Mouse (Mus musculus) gastrocnemius, postnatal 10 days (tissue): ENCODE measurements around the gene Dgkb. TPM values are rescaled to one million over a fixed set of nuclear protein-coding genes. Genes with fewer than 3 reads are reported as not detected.

Experiments used
- DNase-seq: peaks from one replicate; pipeline ENCODE4 v3.0.0; 2021; ENCODE audit warnings: mixed read lengths
- long read RNA-seq, 2 experiments: library from polyadenylated mRNA; stranded (forward); transcript quantifications; one replicate each; pipeline ENCODE4 v2.0.0; 2021
- total RNA-seq, 2 experiments: library from RNA; stranded (reverse); gene quantifications; 2 replicates each; pipeline ENCODE4 v1.2.3; 2021

The Dgkb gene
- total RNA-seq = 1 to 10 TPM; 1.9 to 2.6 TPM
- long read RNA-seq, experiment 1 = 0 reads
- long read RNA-seq, experiment 2, partial matches to known transcripts = 1 of 1 reads
- long read RNA-seq, experiment 2, other reads (novel, unspliced or antisense) = 0 of 1 reads

DNA sequence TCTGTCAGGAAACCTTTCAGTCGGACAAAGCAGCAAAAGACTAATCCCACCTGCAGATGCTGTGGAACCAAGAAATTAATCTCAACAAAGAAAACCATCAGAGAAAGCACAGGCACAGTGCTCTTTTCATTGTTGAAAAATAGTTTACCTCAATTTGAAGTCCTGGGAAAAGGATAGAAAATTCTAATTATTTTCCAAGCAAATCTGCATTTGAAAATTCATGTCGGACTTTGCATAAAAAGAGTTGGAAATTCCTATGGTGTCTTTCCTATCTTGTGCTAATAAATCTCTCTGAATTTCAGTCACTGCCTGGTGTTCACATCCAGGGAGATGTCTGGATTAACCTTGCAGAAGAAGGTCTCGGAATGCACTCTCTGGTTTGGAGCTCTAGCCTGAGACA is at the start of gene Dgkb:
Gene Dgkb (plus strand): TSS at position 301 of the 400 bp plus-strand sequence.
- DNase-seq = no peak

GRCm38 (mm10) chr12:37769844-37770243 is 47.7 kb upstream of the Dgkb start:
- DNase-seq = no peak

DNA sequence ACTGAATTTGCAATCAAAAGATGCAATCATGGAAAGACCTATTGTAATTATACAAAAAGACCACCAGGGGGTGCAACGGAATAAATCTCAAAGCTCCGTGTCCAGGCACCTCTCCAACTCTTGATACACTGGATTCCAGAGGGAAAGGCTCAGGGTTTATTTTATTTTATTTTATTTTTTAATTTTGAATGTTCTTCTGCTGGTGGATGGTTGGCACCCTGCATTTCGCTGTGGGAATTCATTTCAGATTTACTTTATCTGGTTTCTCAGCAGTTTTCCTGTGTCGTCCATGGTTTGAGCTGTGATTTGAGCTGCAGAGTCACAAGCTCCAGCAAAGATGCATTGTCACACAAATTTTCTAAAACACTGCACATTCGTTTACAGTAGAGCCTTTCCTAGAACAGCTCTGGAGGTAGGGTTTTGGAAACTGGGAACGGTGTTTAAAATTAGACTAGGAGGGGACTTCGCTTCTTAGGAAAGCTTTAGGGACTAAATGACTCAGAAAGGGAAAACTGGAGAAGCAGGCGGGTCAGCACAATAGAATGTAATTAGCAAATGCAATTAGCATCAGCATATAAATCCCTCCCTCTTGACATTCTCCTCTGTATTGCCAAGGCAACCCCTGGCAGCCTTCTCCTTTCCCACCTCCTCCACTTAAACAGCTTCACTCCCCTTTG is 43.7 kb upstream of the Dgkb start:
- DNase-seq = peak; percentile 31

GRCm38 (mm10) chr12:37774591-37774990 is 42.9 kb upstream of the Dgkb start:
- DNase-seq = no peak

GRCm38 (mm10) chr12:37796265-37796928 is 21.1 kb upstream of the Dgkb start:
- no peak for DNase-seq

- no peak for DNase-seq
These were observed 3.4 kb upstream of the Dgkb start for GRCm38 (mm10) chr12:37814122-37814521.

DNA sequence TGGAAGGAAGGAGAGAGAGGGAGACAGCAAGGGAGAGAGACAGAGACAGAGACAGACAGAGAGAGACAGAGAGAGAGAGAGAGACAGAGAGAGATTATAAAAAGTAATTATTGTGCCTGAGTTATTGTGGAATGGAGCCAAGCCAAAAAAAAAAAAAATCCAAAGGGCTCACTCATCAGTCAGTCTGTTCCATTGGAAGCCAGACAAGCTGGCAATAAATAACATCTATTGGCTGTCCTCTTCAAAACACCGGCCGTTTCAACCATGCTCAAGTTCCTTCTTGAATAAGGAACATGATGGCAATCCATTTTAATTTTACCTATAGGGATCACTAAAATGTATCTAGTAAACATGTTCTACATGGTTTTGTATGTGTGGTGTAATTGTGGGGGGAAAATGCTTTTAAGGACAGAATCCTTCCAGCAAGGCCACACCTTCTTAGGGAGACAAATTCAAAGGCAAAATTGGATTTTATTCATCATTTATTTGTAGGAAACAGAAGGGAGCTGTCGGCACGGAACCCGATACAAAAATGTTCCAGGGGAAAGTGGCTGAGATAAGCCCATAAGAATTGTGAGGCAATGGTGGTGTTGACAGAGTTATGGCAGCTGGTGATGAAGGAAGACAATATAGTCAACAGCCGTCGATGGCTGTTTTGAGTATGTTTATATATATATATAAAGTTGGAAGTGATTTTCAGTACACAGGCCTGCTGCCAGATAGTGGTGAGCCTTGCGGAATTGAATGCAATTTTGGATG is 3.7 kb downstream of the Dgkb start:
- DNase-seq = no peak

- peak; percentile 23 for DNase-seq
These were observed 62.8 kb downstream of the Dgkb start for GRCm38 (mm10) chr12:37880042-37881017.

DNA sequence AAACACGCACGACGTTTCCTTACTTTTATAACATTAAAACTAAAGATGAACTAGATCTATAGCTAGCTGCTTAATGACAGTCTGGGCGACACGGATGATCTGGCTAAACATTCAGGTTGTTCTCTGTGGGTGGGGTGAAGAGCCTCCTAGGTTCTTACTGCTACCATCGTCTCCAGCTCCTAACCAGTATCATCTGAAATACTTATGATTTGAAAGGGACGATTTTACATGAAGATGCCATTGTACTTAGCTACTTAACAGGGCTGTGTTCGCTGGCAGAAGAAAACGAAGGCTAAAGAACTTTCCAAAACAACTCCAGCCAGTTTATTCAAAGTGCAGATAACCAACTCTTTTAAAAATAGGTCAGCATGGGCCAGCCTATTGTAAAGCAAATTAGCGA is 63.9 kb downstream of the Dgkb start:
- DNase-seq = no peak

- DNase-seq = no peak
These were observed 65.3 kb downstream of the Dgkb start for GRCm38 (mm10) chr12:37882796-37883195.

GRCm38 (mm10) chr12:37883781-37884180 is 66.3 kb downstream of the Dgkb start:
- no peak for DNase-seq

DNA sequence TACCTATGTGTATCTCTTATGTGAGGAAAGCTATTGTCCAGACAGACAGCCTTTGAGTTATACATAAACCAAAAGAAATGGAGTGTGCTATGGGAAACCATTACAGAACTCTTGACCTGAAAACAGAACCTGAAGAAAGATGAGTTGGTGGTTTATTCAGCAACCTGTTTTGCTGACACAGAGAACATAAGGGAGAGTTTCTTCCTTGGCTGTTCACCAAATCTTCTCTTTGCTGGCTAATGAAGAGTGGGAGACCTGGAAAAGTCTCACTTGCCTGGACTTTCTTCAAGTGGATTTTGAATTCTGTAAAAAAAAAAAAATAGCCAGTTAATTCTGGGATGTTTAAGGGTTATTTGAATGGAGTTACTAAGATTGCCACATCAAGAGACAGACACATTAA is 71.1 kb downstream of the Dgkb start:
- no peak for DNase-seq

DNA sequence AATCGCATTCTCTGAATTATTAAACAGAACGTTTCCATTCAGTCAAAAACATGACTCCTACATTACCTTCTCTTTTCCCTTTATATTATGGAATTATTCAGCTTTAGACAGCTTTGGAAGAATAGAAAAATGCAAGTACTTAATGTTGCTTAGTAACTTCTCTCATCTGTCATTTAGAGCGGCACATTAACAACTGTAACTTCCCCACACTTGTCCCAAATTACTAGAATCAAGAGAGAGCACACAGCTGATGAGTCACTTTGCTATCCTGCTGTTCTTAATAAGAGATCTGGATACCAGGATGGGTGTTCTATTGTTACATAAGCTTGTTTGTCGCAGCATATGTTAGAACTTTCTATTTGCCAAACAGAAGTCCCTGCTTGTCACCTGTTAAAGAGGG is 71.9 kb downstream of the Dgkb start:
- no peak for DNase-seq

DNA sequence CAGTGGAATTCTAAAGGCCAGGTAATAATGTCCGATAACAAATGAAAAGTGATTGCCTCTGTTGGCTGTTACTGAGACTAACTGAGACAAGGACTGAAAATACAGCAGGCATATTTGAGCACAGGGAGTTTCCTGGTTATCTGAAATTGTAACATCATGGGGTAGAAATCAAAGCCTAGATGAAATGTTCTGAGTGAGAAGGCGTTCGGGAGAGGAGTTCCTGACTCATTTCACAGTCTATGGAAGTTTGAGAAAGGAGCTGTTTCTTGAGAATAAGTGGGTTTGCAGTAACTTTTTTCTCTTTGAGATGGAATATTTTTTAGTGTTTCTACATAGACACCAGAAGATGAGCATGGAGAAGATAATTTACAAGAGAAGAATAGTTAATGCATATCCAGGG is 73.8 kb downstream of the Dgkb start:
- no peak for DNase-seq

GRCm38 (mm10) chr12:37942163-37942562 is 124.6 kb downstream of the Dgkb start:
- DNase-seq = no peak

DNA sequence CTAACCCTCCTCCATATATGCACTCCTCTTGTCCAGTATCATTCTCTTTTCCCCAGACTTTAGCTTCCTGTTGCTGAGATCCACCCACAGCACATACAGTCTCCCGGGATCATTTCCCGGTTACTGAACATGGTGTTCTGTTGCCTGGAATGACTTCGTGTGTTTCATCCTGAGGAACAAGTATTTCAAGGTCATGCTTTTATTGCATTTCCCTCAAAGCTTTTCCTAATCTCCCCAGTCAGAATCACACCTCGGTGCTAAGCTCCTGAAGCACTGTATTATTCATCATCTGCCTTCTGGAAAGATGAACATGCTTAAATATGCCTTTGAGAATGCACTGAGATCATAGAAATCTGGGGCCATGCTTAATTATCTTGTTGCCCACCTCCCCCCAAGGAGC is 138.7 kb downstream of the Dgkb start:
- no peak for DNase-seq

DNA sequence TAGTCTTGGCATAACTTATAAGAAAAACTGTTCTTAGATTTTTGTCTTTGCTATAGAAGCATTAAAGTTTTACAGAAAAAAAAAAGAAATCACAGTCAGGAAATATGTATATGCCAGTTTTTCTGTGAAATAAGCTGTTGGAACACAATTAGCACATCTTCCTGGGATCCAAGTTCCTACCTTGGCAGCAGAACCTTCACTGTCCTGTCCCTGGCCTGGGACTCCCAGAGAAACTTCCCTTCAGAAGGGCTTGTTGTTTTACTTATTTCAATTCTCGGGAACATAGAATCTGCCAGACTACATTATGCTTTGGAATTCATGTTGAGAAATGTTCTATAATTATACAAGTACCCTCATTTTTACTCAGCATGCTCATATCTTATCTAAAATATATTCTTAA is 154.0 kb downstream of the Dgkb start:
- no peak for DNase-seq

- no peak for DNase-seq
These were observed 161.1 kb downstream of the Dgkb start for GRCm38 (mm10) chr12:37978498-37979187.

DNA sequence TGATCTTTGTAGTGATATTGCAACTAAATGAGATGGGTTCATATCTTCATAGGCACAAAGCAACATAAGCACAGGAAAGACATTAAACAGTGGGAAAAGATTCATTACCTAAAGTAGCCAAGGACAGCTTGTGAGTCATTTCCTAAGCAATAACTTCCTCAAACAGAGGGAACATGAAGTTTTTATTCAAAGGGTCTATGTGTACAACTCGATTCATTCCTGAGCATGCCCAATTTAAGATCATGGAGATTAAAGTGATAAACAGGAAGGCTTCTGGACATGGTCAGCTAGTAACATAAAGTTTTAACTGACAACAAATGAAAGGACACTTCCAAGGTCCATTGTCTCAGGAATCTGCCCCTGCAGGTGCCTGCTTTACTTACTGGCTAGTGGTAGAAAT is 167.8 kb downstream of the Dgkb start:
- no peak for DNase-seq

DNA sequence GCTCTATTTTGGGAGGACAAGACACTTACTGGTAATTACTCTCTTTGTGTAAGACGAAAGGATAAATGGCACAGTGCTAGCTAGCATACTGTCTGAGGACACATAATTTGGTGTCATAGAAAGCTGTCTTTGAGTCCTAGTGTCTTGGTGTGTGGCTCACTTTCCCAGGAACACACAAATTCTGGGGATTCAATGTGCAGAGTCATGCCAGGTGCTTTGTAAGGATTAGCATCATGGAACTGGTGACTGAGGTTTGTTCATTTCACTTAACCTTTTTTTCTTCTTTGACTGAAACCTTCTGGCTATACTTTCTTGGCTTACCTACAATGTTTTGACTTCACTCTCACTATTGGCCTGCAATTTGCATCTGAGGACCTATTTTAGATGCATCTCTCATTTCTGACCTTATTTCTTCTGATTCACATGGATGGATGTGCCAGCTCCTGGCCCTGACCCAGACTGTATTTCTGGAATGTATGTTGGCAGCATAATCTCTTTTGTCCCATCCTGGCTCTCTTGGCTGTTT is 170.6 kb downstream of the Dgkb start:
- no peak for DNase-seq

GRCm38 (mm10) chr12:37993221-37993620 is 175.7 kb downstream of the Dgkb start:
- no peak for DNase-seq
